Mouse (Mus musculus) liver (tissue): ENCODE measurements around the gene Farsb.

Source experiments
- DNase-seq: peaks from one replicate; pipeline ENCODE4 v3.0.0-alpha.2; 2020; ENCODE audit warnings: mixed read lengths

Gene Farsb

DNA sequence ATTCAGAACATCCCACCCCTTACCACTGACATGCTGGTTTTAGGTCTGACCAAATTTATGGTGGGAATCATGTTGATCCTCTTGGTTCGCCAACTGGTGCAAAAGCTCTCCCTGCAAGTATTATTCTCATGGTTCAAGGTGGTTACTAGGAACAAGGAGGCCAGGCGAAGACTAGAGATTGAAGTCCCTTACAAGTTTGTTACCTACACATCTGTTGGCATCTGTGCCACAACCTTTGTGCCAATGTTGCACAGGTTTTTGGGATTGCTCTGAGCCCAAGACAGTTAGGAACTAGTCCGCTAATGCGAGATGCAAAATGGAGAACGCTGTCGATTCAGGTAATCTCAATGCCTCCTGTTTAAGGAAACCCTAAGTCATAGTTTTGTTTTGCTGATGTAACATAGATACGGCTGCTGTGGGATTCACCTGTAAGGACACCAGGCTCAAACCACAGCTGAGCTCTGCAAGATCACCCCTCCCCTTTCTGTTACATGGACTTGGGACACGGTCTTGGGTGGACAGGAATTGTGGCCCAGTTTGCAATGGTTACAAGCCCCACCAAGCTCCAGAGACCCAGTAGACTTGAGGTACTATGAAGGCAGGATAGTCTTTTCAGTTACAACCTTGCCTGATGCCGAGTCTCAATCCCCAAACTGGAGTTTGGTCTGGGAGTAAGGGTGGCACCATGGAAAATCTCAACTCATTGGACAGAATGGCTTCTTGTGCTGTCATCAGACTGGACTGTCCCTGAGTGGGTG, 71.4 kb downstream of the Farsb start:
- no peak for DNase-seq

DNA sequence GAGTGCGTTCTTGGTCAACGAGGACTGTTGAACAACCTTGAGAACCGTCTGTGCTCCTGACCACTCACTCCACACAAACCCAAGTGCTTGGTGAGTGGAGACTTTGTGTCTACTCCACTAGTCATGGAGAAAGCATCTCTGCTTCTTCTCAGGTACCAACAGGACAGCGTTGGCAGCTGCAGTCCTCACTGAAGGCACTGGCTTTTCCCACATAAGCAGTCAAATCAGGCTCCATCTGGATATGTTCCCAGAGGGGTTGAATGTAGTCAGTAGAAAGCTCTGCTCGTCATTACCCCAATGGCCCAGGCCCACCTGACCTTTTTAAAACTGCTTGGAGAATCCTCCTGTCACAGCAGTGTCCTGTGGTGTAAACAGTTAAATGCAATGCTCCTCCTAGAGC, 74.3 kb downstream of the Farsb start:
- DNase-seq, result no peak

DNA sequence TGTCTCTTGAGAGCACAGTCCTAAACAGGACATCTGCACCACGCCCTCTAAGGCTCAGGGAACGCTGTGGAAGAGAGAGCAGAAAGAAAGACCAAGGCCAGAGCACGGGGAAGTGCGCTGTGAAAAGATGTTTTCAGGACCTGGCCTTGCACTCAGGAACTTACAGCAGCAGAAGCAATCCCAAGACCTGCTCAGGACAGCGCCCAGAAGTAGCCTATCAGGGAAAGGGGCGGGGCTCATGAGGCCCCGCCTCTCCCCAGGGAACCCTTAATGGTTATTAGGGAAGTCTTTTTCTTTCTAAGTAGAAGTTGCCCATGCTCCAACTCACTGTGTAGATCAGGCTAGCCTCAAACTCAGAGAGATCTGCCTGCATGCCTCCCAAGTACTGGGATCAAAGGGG, 76.0 kb downstream of the Farsb start:
- peak; percentile 14 for DNase-seq

DNA sequence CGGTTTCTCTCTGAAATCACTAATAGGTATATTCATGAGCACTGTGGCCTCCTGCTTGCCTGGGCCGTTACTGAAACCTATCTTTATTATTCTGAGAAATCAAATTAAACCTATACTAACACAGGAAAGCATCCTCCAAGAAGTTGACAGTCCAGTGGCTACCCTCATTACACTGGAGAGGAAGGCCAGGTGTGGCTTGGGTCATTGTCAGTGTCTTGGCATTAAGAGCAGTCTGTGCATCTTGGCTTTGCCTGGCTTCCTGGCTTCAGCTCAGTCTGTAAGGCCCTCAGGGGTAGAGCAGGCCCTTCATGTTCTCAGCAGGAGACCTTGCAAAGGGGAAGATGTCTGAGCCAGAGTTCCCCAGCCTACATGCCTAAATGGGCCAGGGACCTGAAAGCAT, 79.3 kb downstream of the Farsb start:
- DNase-seq, result no peak

DNA sequence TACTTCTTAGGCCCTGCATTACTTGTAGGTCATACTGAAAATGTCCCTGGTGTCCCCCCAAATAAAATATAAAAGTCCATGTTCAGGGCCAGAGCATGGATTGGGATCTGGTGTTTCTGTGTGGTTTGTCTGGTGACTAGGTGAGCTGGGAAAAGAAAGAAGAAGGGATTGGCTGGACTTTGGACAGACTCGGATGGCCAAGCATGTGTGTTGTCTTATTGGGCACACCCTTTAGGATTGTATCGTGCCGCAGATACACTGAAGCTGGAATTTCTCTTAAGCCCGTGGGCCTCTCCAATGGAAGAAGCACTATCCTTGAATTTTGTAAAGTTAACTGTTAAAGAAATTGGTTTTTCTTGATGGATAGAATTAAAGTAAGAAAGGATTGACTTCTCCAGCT, 87.3 kb downstream of the Farsb start:
- DNase-seq, result no peak

DNA sequence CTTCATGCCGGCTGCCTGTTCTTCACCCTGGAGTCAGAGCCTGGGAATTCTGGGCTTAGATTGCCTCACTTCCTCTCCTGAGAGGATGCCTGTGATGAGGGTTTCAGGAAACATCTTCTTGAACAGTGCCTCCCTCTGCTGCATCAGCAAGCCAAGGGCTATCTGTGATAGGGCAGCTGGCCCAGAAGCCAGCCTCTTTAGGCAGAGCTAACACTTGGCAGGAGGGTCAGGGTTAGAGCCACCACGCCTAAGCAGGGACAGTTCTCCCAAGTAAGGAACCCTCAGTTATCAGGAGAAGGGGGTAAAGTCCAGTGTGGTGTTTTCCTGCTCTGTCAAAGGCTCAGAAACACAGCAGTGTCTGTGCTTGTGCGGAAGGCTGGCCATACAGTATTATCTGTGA, 88.9 kb downstream of the Farsb start:
- no peak for DNase-seq

DNA sequence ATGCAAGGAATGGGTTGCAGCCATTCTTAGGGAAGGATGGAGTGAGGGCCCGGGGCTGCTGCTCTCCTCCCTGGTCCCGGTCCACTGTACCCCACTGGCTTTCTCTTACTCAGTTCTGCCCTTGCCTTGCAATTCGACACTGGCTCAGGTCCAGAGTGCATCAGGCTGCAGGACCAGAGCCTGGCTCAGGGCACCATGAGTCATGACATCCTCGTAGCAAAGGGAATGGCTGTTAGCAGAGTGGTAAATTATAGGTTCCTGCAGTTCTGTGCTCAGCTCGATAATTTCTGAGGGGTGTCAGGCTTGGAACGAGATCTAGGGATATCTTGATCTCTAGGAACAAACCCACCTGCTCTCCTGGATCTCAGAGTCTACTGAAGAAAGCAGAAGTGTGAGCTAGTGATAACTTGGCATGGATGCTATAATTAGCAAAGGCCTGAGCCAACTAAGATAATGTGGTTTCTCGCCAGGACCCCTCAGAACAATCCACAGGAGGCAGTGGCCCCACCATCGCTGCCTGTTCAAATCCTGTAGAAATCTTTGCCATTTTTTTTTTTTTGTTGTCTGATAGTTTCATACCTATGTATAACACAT, 92.3 kb downstream of the Farsb start:
- DNase-seq, result no peak

DNA sequence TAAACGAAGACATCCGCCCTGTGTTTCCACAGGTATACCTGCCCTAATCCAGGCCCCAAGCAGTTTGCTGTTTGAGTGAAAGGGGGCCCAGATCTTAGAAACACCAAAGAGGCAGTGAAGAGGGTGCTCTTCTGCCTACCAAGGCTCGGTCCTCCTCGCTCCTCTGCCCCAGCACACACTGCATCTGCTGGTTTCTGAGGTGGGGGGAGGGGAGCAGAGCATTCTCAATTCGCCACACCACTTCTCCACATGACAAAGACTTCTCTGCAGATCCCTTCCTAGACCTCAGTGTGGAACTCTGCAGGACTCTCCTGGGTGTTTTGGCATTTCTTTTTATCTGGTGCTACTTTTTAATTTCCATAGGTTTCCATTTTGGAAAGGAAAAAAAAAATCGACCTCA, 93.0 kb downstream of the Farsb start:
- DNase-seq, result no peak

DNA sequence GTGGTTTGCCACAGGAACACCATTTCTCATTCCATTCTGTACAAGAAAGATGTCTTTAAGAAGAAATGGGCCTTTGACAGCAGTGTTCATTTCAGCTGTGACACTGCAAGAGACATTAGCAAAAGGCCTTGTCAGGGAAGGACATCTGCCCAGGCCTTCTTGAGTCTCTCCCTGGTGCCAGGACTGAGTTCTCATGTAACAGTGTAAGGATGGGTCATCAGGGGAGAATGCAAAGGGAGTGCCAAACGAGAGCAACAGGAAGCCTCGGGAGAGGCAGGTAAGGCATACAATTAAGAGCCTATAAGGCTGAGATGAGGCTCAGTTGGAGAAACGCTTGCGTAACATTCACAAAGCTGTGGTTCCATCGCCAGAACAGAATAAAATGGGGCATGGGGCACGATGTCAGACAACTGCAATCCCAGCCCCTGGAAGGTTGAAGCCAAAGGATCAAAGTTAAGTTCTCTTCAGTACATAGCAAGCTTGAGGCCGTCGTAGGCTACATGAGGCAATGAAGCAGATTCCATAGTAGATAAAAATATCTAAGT, 93.4 kb downstream of the Farsb start:
- DNase-seq, result no peak

DNA sequence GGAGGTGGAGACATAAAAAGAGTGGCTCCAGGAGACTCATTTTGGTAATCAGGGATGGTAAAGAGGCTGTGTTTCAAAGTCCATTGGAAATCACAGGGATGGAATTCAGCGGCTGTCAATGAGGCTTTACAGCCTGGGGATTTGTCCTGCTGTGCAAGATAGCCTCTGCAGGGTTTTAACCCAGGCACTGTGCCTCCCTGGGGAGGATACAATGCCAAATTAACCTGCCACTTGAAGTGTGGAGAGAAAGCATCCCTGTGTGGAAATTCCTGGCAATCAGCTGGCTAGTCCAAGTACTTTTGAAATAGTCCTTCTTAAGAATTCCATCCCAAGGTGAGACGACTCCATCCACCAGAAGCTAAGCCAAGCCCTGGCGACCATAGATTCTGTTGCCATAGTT, 99.8 kb downstream of the Farsb start:
- no peak for DNase-seq

DNA sequence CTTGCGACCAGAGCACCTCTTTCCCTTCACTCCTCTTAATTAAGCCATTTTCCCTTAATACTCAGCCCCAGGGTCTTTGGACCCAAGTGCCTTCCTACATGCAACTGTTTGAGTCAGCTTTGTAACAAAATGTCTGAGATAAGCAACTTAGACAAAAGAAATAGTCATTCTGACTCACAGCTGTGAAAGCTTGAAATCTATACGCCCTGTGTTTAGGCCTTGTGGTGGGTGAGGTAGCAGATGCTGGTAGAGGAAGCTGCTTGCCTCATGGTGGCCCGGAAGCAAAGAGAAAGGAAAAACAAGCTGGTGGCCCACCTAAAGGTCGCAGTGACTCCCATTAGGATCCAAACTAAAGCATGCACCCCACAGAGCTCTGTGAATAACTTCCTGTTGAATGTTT, 100.8 kb downstream of the Farsb start:
- DNase-seq, result no peak

DNA sequence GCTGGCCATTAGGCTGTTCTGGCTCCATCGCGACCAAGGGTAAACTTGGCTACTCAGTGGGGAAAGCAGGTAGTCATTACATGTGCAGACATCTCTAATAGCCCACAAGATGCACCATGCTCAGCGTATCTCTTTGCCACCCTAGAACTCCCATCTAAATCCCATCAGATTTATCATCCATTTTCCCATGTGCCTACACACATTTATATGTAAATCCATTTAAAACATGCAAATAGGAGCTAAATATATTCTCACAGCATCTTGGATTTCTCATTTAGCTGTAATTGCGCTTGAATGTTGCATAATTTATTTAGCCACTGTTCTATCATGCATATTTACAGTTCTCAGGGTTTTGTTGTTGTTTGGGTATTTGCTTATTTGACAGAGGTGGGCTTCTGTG, 107.7 kb downstream of the Farsb start:
- DNase-seq, result no peak

DNA sequence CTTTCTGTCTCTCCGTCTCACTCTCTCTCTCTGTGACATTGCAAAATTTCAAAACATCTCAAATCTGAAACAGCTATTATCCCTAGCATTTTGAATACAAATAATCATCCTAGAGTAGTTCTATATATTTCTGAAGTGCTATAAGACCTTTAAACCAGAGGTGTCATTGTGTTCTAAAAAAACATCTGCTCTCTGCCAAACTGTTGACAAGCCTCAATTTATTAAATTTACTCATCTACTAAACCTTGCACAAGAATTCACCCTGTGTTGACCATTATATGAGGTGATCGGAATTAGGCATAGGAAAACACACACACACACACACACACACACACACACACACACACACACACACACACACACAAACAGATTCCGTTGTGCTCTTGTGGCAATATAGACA, 113.6 kb downstream of the Farsb start:
- no peak for DNase-seq

DNA sequence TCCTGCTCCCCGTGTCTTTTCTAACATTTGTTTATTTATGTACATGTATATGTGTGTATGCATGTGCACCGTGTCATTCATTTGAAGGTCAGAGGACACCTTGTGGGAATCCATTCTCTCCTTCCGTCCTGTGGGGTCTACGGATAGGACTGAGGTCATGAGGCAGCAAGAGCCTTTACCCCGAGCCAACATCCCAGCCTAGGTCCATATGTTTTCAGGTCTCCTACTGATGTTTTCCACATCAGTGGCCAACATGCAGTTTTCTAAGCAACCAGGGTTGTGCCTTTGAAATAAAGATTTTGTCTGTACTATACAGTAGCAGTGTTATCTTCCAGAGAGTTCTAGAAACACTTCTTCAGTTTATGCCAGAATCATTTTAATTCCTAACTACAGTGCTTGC, 114.9 kb downstream of the Farsb start:
- DNase-seq, result no peak

DNA sequence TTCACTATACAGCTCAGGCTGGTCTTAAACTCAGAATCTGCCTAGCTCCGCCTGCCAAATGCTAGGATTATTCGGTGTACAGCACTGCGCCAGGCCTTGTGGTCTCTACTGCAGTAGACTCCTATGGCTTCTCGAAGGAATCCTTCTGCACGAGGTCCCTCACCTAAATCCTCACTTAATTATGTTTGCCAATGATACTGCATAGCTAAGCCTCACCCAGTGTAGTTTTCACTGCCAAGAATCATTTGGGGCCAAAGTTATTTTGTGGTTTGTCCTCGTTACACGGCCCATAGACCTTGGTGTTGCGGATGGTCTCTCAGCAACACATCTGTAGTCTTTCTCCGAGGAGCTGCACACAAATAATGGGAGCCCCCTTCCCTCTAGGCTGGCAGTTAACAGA, 116.4 kb downstream of the Farsb start:
- DNase-seq, result no peak

DNA sequence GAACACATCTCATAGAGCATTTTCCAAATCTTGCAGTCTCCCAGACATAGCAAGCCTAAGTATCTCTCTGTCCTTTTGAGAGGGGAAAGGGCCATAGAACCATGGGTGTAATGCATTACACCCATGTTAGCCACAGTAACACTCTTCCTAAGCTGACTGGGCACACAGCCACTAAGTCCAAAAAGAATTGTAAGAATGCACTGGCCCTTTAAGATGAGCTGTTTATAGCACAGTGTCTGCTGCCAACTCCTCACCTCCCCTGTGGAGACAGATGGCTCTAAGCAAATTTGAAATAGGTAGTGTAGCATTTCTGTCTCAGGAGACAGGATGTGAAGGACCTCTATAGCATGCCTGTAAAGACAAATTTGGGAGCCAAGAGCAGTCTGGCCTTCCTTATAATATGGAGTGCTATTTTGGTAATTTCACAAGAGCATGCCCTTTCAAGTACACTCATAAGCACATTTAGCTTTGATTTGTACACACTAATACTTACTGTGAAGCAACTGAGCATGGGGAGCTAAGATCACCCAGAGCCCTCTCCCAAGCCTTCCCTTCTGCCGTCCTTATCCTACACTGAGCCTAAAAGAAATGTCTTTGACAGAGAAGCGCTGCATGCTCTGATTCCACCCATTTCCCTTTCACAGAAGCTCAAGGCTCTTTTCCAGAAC, 117.0 kb downstream of the Farsb start:
- no peak for DNase-seq

DNA sequence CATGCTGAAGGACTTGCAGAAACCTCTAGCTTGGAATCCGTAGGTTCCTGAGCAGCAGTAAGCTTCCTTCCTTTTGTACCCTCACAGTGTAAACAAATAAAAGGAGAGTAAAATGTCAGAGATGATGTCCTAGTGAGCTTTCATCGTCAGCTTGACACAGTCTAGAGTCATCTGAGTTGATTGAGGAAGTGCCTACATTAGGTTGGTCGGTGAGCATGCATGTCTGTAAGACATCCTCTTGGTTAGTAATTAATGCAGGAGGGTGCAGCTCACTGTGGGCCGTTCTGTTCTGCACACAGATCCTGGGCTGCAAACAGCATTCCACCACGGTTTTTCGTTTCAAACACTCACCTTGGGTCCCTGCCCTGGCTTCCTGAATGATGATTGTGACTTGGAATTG, 118.6 kb downstream of the Farsb start:
- DNase-seq, result no peak
